Mouse (Mus musculus) cortical plate, adult 2 months (tissue): ENCODE data around the gene Krtdap. TPM values are rescaled to one million over a fixed set of nuclear protein-coding genes. Genes with fewer than 3 reads are reported as not detected.

Experiments used
- H3K27ac ChIP-seq: fragments of 200-500 bp; 2 replicates; pipeline ENCODE4 v1.5.1; 2012; ENCODE audit warnings: low read length, control low read depth, inconsistent platforms; ENCODE audit not compliant: insufficient read depth
- H3K4me1 ChIP-seq: fragments of 200-500 bp; 2 replicates; pipeline ENCODE4 v1.6.1; 2011; ENCODE audit warnings: low read length; ENCODE audit not compliant: control insufficient read depth, insufficient read depth
- H3K4me3 ChIP-seq: fragments of 200-500 bp; 2 replicates; pipeline ENCODE4 v1.5.1; 2011; ENCODE audit warnings: mild to moderate bottlenecking, low read length, control low read depth; ENCODE audit not compliant: insufficient read depth
- CTCF ChIP-seq: fragments of 200-500 bp; IDR thresholded peaks from 2 replicates; pipeline ENCODE4 v1.5.1; 2011; ENCODE audit warnings: mild to moderate bottlenecking, control low read depth, low read length; ENCODE audit not compliant: insufficient read depth; ENCODE audit errors: extremely low read depth
- POLR2A ChIP-seq: fragments of 200-500 bp; IDR thresholded peaks from 2 replicates; pipeline ENCODE4 v1.6.1; 2011; ENCODE audit warnings: mild to moderate bottlenecking, low read length, control low read depth; ENCODE audit not compliant: insufficient read depth; ENCODE audit errors: extremely low read depth
- polyA plus RNA-seq: library from polyadenylated mRNA; depleted of rRNA; stranded (reverse); fragments of >200 nt; gene quantifications from 2 replicates; pipeline ENCODE4 v1.2.3, GENCODE M21; 2012

Krtdap gene
- polyA plus RNA-seq, 1 experiment = not detected

- Histone ChIP-seq H3K4me1 (no peaks in the 10 kb centered on the region; the same call in 1 of the 2 replicates), H3K27ac (no peak overlapping the region), H3K4me3 (no peak overlapping the region)
- TF ChIP-seq CTCF (no peak), POLR2A (no peak)
Measured at GRCm38 (mm10) chr7:30785154-30785553, 2.5 kb upstream of the Krtdap start.

GRCm38 (mm10) chr7:30785721-30786546 lies 1.8 kb upstream of the Krtdap start:
- Histone ChIP-seq H3K4me1 (no peaks in the 10 kb centered on the region; the same call in 1 of the 2 replicates), H3K4me3 (no peak overlapping the region), H3K27ac (no peak overlapping the region)
- TF ChIP-seq POLR2A (no peak), CTCF (no peak)

GRCm38 (mm10) chr7:30790141-30790540 lies 2.4 kb downstream of the Krtdap start:
- H3K4me1 ChIP-seq = no peaks in the 10 kb centered on the region; the same call in 1 of the 2 replicates
- H3K4me3 ChIP-seq = no peak overlapping the region
- H3K27ac ChIP-seq = no peak overlapping the region
- no peak for TF ChIP-seq CTCF
- no peak for TF ChIP-seq POLR2A

- Histone ChIP-seq H3K4me3 (no peak overlapping the region), H3K4me1 (peaks cover 3% of the 10 kb centered on the region; the same call in 1 of the 2 replicates), H3K27ac (no peak overlapping the region)
- TF ChIP-seq POLR2A (no peak), CTCF (no peak)
Measured at GRCm38 (mm10) chr7:30791921-30792320, 4.2 kb downstream of the Krtdap start.

- Histone ChIP-seq H3K4me1 (peaks cover 3% of the 10 kb centered on the region; the same call in 1 of the 2 replicates), H3K27ac (no peak overlapping the region), H3K4me3 (no peak overlapping the region)
- TF ChIP-seq POLR2A = no peak
Measured at GRCm38 (mm10) chr7:30794921-30795320, 7.2 kb downstream of the Krtdap start.

GRCm38 (mm10) chr7:30796790-30797189 lies 9.1 kb downstream of the Krtdap start:
- no peak overlapping the region for H3K27ac ChIP-seq
- peaks cover 3% of the 10 kb centered on the region; the same call in 1 of the 2 replicates for H3K4me1 ChIP-seq
- TF ChIP-seq POLR2A = no peak
- no peak for TF ChIP-seq CTCF
- H3K4me3 ChIP-seq = no peak overlapping the region

- TF ChIP-seq POLR2A = no peak
- no peak for TF ChIP-seq CTCF
- Histone ChIP-seq H3K27ac (no peak overlapping the region), H3K4me3 (no peak overlapping the region), H3K4me1 (peaks cover 3% of the 10 kb centered on the region; the same call in 1 of the 2 replicates)
Measured at GRCm38 (mm10) chr7:30800653-30801052, 13.0 kb downstream of the Krtdap start.

GRCm38 (mm10) chr7:30803256-30803655 lies 15.6 kb downstream of the Krtdap start:
- no peak overlapping the region for H3K4me3 ChIP-seq

GRCm38 (mm10) chr7:30804026-30804715 lies 16.5 kb downstream of the Krtdap start:
- TF ChIP-seq CTCF = no peak
- no peak for TF ChIP-seq POLR2A
- H3K4me1 ChIP-seq = no peaks in the 10 kb centered on the region
- no peak overlapping the region for H3K4me3 ChIP-seq
- H3K27ac ChIP-seq = no peak overlapping the region

More at GRCm38 (mm10) chr7:30803256-30803655, 15.6 kb downstream of the Krtdap start:
- no peak for TF ChIP-seq CTCF
- no peak for TF ChIP-seq POLR2A
- Histone ChIP-seq H3K27ac (no peak overlapping the region), H3K4me1 (no peaks in the 10 kb centered on the region)

GRCm38 (mm10) chr7:30805924-30806323 lies 18.2 kb downstream of the Krtdap start:
- no peaks in the 10 kb centered on the region for H3K4me1 ChIP-seq
- H3K4me3 ChIP-seq = no peak overlapping the region
- TF ChIP-seq POLR2A = no peak
- TF ChIP-seq CTCF = no peak
- H3K27ac ChIP-seq = no peak overlapping the region

- TF ChIP-seq CTCF (no peak), POLR2A (no peak)
- Histone ChIP-seq H3K27ac (no peak overlapping the region), H3K4me1 (no peaks in the 10 kb centered on the region), H3K4me3 (no peak overlapping the region)
Measured at GRCm38 (mm10) chr7:30810319-30810718, 22.6 kb downstream of the Krtdap start.
